Mouse (Mus musculus): Measurements from ENCODE around the gene Rdh1.

DNA sequence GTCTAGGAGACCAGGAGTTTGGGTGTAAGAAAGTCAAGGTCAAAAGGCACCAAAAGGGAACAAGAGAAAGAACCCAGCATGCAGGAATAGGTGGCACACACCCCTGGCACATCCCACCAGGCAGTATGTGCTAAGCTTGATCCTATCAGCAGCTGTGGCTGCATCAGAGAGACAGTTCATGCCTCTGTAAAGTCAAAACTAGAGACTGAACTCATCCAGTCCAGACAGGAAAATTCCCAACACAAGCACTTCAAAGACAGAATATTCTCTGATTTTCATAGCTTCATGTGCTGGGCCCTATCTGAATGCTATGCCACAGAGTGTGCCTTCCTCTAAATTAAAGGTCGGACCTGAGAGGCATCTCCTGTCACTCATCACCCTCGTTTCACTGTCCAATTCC, 22.0 kb upstream of the Rdh1 start:
- TF ChIP-seq CTCF (conservative IDR thresholded peaks at IDR 0.05; ENCODE audit: insufficient read depth, insufficient read length, low read depth, low read length): no peak
- no peak for TF ChIP-seq POLR2A (IDR thresholded peaks at IDR 0.05; ENCODE audit: low read depth, low read length)
